15 mouse cellular contexts compared by ENCODE assay signal in the genomic region with DNA sequence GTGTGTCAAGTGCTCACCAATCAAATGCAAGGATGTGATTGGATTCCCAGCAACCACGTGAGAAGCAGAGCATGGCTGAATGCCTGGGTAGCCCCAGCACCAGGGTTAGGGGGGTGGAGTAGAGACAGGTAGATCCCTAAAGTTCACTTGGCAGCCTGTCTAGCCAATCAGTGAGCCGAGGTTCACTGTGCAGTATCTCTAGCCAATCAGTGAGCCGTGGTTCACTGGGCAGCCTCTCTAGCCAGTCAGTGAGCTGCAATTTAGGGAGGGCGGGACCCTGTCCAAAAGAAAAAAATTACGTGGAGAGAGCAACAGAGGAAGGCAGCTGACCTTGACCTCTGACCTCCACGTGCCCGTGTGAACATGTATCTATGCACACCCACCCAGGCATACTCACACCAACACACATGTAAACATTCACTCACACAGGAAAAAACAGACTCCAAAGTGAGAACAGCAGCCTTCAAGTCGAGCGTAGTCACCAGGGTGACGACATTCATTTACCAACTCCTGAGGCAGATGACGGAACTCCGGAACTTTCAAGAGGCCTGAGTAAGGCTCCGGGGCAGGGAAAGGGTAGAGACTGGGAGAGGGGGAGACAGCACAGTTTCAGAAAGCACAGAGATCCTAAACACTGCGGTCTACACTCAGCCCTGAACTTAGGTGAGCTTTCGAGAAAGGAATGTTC. TPM values are rescaled to one million over a fixed set of nuclear protein-coding genes. Genes with fewer than 3 reads are reported as not detected.
DNase-seq lines count a peak whose midpoint lies in the region; ATAC-seq and TF ChIP-seq lines count a peak whose summit lies in the region.
"Had no signal": no experiment of that assay in that cellular context is flagged by ENCODE, and none has a peak within 500 bp of the region (broad histone marks: within the 10 kb centered on the region; RNA-seq: fewer than 3 reads in every experiment).

No protein-coding gene starts in this region.

- no peak for TF ChIP-seq CTCF in lung, embryonic 14.5 days (IDR thresholded peaks at IDR 0.05; ENCODE audit: low read depth)

- H3K9me3 ChIP-seq in heart, embryonic 11.5 days (replicated peaks; ENCODE audit: control insufficient read depth, low read length), result no peaks in the 10 kb centered on the region
- H3K9me3 ChIP-seq in lung, embryonic 14.5 days (ENCODE audit: low read depth, low read length), result no peaks in the 10 kb centered on the region
- H3K9me3 ChIP-seq: hindbrain, embryonic 12.5 days had no signal

- no peak for DNase-seq in heart, postnatal 10 days
- DNase-seq in lung, embryonic 14.5 days, result peak; percentile 62
- DNase-seq in lung, postnatal 36 days, result no peak
- peak; percentile 75 for DNase-seq in kidney, adult 11 months
- peak; percentile 60 to 85 for DNase-seq in kidney, postnatal 25 days
- DNase-seq in urinary bladder, adult 2 months (ENCODE audit: low spot score), result no peak
- no peak for DNase-seq in embryo, embryonic 10.5 days (ENCODE audit: low spot score)
- DNase-seq: cerebellum, adult 18-20 months; gastrocnemius, postnatal 14 days; right cerebral cortex, postnatal 25 days; thymus, postnatal 36 days had no signal

- H3K4me3 ChIP-seq in heart, embryonic 11.5 days (ENCODE audit: low read depth, low read length), result no peak overlapping the region
- no peak overlapping the region for H3K4me3 ChIP-seq in lung, embryonic 14.5 days (ENCODE audit: low read depth, low read length)
- H3K4me3 ChIP-seq: erythroblast, embryonic 14.5 days; hindbrain, embryonic 12.5 days; myocyte had no signal

- H3K9ac ChIP-seq in heart, embryonic 11.5 days (ENCODE audit: low read depth, low read length), result no peak overlapping the region
- no peak overlapping the region for H3K9ac ChIP-seq in lung, embryonic 14.5 days
- H3K9ac ChIP-seq: hindbrain, embryonic 12.5 days had no signal

- H3K4me2 ChIP-seq in heart, embryonic 11.5 days, result no peak overlapping the region
- H3K4me2 ChIP-seq in lung, embryonic 14.5 days, result no peak overlapping the region
- H3K4me2 ChIP-seq: hindbrain, embryonic 12.5 days had no signal

- H3K36me3 ChIP-seq in heart, embryonic 11.5 days (ENCODE audit: control insufficient read depth, insufficient read depth, low read length), result no peaks in the 10 kb centered on the region; the same call in 1 of the 2 replicates
- H3K36me3 ChIP-seq in lung, embryonic 14.5 days (ENCODE audit: insufficient read depth), result no peaks in the 10 kb centered on the region
- H3K36me3 ChIP-seq: hindbrain, embryonic 12.5 days had no signal

- no peak overlapping the region for H3K27ac ChIP-seq in heart, embryonic 11.5 days (ENCODE audit: low read depth, low read length)
- no peak overlapping the region for H3K27ac ChIP-seq in lung, embryonic 14.5 days (ENCODE audit: low read depth)
- H3K27ac ChIP-seq: hindbrain, embryonic 12.5 days had no signal

- intact Hi-C loops in heart, postnatal 10 days (cut with DNase I), result no loop called here

- H3K27me3 ChIP-seq in heart, embryonic 11.5 days (ENCODE audit: control insufficient read depth, insufficient read depth, low read length), result no peaks in the 10 kb centered on the region
- H3K27me3 ChIP-seq in lung, embryonic 14.5 days (ENCODE audit: insufficient read depth, low read length), result no peaks in the 10 kb centered on the region
- H3K27me3 ChIP-seq: hindbrain, embryonic 12.5 days had no signal

- ATAC-seq in heart, embryonic 11.5 days (replicated peaks; ENCODE audit: insufficient number of reproducible peaks, low FRiP score, low TSS enrichment), result peak; percentile 23
- peak; percentile 35; the same call in 1 of the 2 replicates for ATAC-seq in lung, embryonic 14.5 days (ENCODE audit: insufficient read depth)

- peaks cover 10% of the 10 kb centered on the region; the same call in 1 of the 2 replicates for H3K4me1 ChIP-seq in heart, embryonic 11.5 days (ENCODE audit: control insufficient read depth, insufficient read depth, low read length)
- H3K4me1 ChIP-seq in lung, embryonic 14.5 days (ENCODE audit: insufficient read depth), result no peaks in the 10 kb centered on the region

- WGBS in heart, embryonic 11.5 days (ENCODE audit: insufficient replicate concordance), result 59% methylated on average over 15 of the region's 15 CpGs
- WGBS in lung, embryonic 14.5 days, result 45% methylated on average over 15 of the region's 15 CpGs

RNA-seq across cellular contexts. Expression of a gene that starts 50.2 kb away (rescaled TPM):
- polyA plus RNA-seq in heart, embryonic 11.5 days (2014; fragmentation: Nextera tagmentation; extraction: Ambion mirVana), result 66.2 and 81.8 TPM in 2 replicates
- total RNA-seq in heart, postnatal 10 days (2021), result 1 to 10 TPM; 4.0 to 4.6 TPM
- polyA plus RNA-seq in lung, embryonic 14.5 days (2014; fragmentation: Nextera tagmentation; extraction: Ambion mirVana), result 9.6 and 10.7 TPM in 2 replicates
- 33.2 and 35.4 TPM in 2 replicates for polyA plus RNA-seq in urinary bladder, adult 2 months (2012; rRNA removed)
- polyA plus RNA-seq: erythroblast, embryonic 14.5 days; myocyte had no signal

Comparison
In these comparisons a context has a peak if more than half of its experiments do, and no peak if none do; other contexts are left out.
1. DNase-seq: peak in lung, embryonic 14.5 days (single experiment), kidney, adult 11 months (single experiment) and kidney, postnatal 25 days (2 of 2); none in heart, postnatal 10 days (0 of 2), lung, postnatal 36 days (single experiment), urinary bladder, adult 2 months (single experiment) and embryo, embryonic 10.5 days (single experiment).